Mouse (Mus musculus): ENCODE measurements around the gene Slc46a2. TPM values are rescaled to one million over a fixed set of nuclear protein-coding genes. Genes with fewer than 3 reads are reported as not detected.
A peak's percentile ranks its signal among the peaks of the same experiment; 100 is the strongest.

The Slc46a2 gene
- polyA plus RNA-seq, 1 experiment: not detected

GRCm38 (mm10) chr4:59876570-59876969 is 38.3 kb downstream of the Slc46a2 start:
- no peak for TF ChIP-seq GATA1 (IDR thresholded peaks at IDR 0.05; ENCODE audit: low read length)

GRCm38 (mm10) chr4:59873830-59874229 is 41.0 kb downstream of the Slc46a2 start:
- no peak for TF ChIP-seq GATA1 (IDR thresholded peaks at IDR 0.05; ENCODE audit: low read length)

GRCm38 (mm10) chr4:59873240-59873639 is 41.6 kb downstream of the Slc46a2 start:
- no peak for TF ChIP-seq GATA1 (IDR thresholded peaks at IDR 0.05; ENCODE audit: low read length)

GRCm38 (mm10) chr4:59870859-59871591 is 43.8 kb downstream of the Slc46a2 start:
- no peak for TF ChIP-seq GATA1 (IDR thresholded peaks at IDR 0.05; ENCODE audit: low read length)

- TF ChIP-seq GATA1 (IDR thresholded peaks at IDR 0.05; ENCODE audit: low read length): no peak
These were observed 44.4 kb downstream of the Slc46a2 start for GRCm38 (mm10) chr4:59870433-59870832.

GRCm38 (mm10) chr4:59869488-59870057 is 45.3 kb downstream of the Slc46a2 start:
- TF ChIP-seq GATA1 (IDR thresholded peaks at IDR 0.05; ENCODE audit: low read length): no peak

GRCm38 (mm10) chr4:59868086-59868485 is 46.8 kb downstream of the Slc46a2 start:
- no peak for TF ChIP-seq GATA1 (IDR thresholded peaks at IDR 0.05; ENCODE audit: low read length)

- peak; percentile 71 for TF ChIP-seq GATA1 (IDR thresholded peaks at IDR 0.05; ENCODE audit: low read length)
These were observed 51.0 kb downstream of the Slc46a2 start for GRCm38 (mm10) chr4:59863869-59864268.

- no peak for TF ChIP-seq GATA1 (IDR thresholded peaks at IDR 0.05; ENCODE audit: low read length)
These were observed 52.5 kb downstream of the Slc46a2 start for GRCm38 (mm10) chr4:59862335-59862734.

- no peak for TF ChIP-seq GATA1 (IDR thresholded peaks at IDR 0.05; ENCODE audit: low read length)
These were observed 53.0 kb downstream of the Slc46a2 start for GRCm38 (mm10) chr4:59861871-59862270.

GRCm38 (mm10) chr4:59860431-59860830 is 54.4 kb downstream of the Slc46a2 start:
- TF ChIP-seq GATA1 (IDR thresholded peaks at IDR 0.05; ENCODE audit: low read length): no peak

GRCm38 (mm10) chr4:59859693-59860425 is 55.0 kb downstream of the Slc46a2 start:
- TF ChIP-seq GATA1 (IDR thresholded peaks at IDR 0.05; ENCODE audit: low read length): no peak

Other genes with a start within 250 kb of the Slc46a2 start
- 23.1 and 31.7 TPM in 2 replicates for gene Inip, start 113.5 kb downstream of the Slc46a2 start, polyA plus RNA-seq (2012)
- 6.0 and 10.2 TPM in 2 replicates for gene Snx30, start 109.2 kb downstream of the Slc46a2 start, polyA plus RNA-seq (2012)
- gene Mup4, start 45.7 kb upstream of the Slc46a2 start, polyA plus RNA-seq (2012): not detected in 2 replicates
- not detected in 2 replicates for gene Mup6, start 49.2 kb upstream of the Slc46a2 start, polyA plus RNA-seq (2012)
- not detected in 2 replicates for gene Mup7, start 155.4 kb upstream of the Slc46a2 start, polyA plus RNA-seq (2012)
- not detected in 2 replicates for gene Mup2, start 239.2 kb upstream of the Slc46a2 start, polyA plus RNA-seq (2012)

All from G1E-ER4 (cell line).